Mouse (Mus musculus) brain, embryonic 14.5 days (tissue): Measurements from ENCODE around the gene Clcf1.

Source experiments
- CTCF ChIP-seq: fragments of 200-500 bp; IDR thresholded peaks from 2 replicates; pipeline ENCODE4 v1.5.1; 2012; ENCODE audit warnings: inconsistent platforms, mild to moderate bottlenecking, moderate library complexity, borderline replicate concordance; ENCODE audit not compliant: insufficient read depth, insufficient read length; ENCODE audit errors: extremely low read depth
- POLR2A ChIP-seq: fragments of 200-500 bp; IDR thresholded peaks from 2 replicates; pipeline ENCODE4 v1.6.1; 2012; ENCODE audit warnings: mild to moderate bottlenecking, inconsistent platforms, borderline replicate concordance; ENCODE audit not compliant: poor library complexity, insufficient read depth, insufficient read length, severe bottlenecking; ENCODE audit errors: extremely low read depth

GRCm38 (mm10) chr19:4261038-4261698, 47.1 kb downstream of the Clcf1 start:
- no peak for TF ChIP-seq POLR2A
- TF ChIP-seq CTCF: peak; percentile 26; the same call in 1 of the 2 replicates
